Mouse (Mus musculus): ENCODE data around the gene Cfap61. TPM values are rescaled to one million over a fixed set of nuclear protein-coding genes. Genes with fewer than 3 reads are reported as not detected.
"Not testable (repeated sequence)": the region's sequence is repeated elsewhere in the genome, so short reads cannot be mapped to it uniquely, and the experiment has no call there.

Cfap61 gene
- total RNA-seq (2021) = not detected
- long read RNA-seq, experiment 1 = 0 reads
- long read RNA-seq, experiment 2 = 0 reads

DNA sequence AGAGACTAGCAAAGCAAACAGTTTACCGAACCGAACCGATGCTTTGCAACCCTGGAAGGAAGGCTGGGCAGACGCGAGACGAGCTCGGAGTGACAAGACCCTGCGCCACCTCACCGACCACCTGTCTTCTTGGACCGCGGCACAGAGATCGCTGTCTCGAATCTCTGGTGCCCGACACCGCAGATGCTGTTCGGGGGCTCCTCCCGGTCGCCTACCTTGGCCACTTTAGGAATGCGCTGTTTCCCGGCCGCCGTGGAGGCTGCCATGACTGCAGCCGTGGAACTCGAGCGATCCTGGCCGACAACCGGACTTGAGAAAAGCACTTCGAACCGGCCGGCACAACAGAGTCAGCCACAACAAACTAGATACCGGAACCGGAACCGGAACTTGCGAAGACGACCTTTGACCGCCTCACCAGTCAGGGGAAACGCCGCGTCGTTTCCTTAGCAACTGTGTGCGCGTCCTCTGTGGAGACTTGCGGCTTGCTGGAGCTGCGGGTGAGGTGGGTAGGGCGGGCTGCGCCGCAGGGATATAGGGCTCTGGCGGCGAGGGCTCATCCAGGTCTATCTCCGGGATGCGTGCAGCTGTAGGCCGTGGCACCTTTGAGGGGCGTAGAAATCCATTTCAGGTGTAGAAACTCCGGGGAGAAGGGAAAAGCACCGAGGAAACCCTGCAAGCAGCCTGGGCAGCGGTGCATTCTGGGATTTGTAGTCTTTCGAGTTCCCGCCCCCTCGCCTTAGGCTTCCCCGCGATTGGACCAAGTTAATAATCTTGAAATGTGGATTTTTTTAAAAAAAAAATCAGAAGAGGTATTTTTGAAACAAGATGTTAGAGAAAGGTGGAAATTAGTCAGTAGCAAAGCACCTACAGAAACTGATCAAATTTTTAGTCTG is at the start of gene Cfap61, which contains the start of gene Crnkl1:
Cfap61 (plus strand) TSS at position 446 of the 893 bp plus-strand sequence.
Crnkl1 (minus strand) TSS at position 676 of the 893 bp plus-strand sequence.
- DNase-seq (ENCODE audit: low spot score in 2 of 2) = peak; percentile 75 to 94

DNA sequence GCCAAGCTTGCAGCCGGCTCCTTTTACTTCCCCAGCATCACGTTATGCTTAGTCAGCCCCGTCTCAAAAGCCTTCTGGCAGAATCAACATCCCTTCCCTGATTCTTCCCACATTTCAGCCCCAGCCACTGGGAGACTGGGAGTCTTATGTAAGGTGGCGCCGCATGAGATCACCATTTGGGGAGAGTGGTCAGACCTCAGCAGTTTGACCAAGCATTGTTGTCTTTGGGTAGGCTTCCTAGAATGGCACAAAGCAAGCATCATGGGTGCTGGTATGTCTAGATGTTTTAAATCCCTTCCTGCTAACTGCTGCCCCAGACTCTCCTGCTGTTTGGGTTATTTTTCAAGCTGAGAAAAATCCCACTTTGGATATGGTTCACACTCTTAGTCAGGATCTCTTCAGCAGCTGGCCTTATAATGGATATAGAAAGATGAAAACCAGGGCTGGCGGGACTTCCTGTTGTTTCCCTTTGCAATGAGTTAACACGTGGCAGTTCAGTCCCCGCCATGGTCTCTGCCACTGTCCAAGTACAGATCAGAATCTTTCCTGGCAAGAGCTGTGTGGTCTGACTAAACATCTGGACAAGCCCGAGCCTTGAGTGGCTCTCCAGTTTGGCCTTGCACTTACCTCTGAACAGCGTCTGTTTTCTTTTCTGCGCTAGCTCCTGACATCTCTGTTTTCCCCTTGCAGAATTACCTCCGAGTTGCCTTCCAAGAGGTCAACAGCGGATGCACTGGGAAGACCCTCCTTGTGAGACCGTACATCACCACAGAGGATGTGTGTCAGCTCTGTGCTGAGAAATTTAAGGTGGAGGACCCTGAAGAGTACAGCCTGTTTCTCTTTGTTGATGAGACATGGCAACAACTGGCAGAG is 49.4 kb upstream of the Cfap61 start:
- peak in 1 of 2 experiments; percentile 61 for DNase-seq (ENCODE audit: low spot score in 2 of 2)

DNA sequence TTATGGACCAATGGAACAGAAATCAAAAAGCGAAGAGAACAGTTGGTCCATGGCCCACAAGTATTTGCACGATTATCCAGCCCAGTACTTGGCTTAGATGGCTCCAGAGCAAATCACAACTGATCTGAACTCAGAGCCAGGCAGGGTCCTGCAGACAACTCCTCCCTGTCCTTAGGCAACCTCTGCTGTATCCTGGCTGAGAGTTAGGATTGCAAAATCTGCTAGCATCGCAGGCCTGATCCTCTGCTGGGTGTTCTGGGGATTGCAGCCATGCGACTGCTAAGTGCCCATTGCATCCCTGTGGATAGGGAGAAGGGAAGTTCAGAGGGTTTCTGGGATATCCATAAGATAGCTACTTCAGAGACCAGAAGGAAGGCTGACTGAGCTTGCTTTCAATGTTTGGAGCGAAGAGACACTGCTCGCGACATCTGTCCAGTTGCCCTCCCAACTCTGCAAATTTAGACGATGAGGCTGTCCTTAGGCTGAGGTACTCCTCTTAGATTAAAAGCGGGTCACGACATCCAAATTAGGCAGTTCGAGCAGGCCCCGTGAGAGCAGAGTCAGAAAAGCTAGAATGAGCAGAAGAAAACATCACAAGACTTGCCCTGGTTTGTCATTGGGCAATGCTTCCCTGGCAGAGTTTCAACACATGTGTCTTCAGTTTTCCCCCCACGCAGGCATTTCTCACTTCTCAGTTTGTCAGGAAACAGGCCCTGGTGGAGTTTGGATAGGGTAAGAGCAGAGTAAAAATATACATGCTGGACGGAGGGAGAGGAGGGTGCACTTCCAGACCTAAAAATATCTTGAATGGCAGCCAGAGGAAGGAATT is 46.4 kb upstream of the Cfap61 start:
- DNase-seq (ENCODE audit: low spot score in 2 of 2) = peak in 1 of 2 experiments; percentile 56

DNA sequence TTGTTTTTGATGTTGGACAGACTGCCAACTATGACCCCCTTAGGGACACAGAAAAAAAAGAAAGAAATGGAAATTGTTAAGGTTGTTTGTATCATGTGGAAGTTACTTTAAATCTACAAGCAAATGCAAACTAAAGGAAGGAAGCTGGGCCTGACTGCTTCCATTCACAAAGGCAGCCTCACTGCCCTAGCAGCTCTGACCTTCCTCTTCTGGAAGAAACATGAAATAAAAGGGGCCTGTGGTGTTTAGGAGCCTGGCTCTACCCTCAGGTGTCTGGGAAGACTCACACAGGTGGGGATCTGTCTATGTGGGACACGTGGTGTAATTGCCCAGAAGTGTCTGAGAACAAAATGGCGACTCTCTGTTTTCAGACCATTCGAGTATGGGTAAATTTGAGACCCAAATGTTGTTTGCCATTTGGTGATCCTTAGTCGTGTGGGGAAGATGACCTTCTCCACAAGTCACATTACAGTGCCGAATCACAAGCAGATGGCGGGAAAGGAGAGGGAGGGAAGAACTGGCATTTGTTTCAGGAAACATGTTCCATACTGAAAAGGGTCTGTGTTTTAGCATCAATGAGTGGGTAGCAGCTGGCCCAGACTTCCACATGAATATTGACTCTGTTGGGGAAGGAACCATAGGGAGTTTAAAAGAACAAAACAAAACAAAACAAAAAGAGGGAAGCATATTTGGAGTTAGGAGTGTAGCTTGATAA is 45.7 kb upstream of the Cfap61 start:
- no peak for DNase-seq (ENCODE audit: low spot score in 2 of 2)

DNA sequence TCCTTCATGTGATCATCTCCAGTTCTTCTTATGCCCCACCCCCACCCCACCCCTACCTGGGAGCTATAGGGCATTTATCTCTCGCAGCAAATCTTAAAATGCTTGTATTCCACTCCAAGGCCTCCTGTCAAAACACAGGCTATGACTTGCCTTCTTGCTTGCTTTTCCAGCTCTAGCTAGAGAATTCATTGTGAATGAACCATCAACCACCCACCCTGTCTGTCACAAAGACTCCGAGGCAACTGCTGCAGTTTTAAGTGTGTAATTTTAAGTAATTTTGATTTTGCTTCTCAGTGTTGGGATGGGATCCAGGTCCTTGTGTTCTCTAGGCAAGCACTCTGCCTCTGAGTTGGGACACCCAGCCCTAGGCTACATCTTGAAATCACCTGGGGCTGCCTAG is 44.0 kb upstream of the Cfap61 start:
- no peak for DNase-seq (ENCODE audit: low spot score in 2 of 2)

DNA sequence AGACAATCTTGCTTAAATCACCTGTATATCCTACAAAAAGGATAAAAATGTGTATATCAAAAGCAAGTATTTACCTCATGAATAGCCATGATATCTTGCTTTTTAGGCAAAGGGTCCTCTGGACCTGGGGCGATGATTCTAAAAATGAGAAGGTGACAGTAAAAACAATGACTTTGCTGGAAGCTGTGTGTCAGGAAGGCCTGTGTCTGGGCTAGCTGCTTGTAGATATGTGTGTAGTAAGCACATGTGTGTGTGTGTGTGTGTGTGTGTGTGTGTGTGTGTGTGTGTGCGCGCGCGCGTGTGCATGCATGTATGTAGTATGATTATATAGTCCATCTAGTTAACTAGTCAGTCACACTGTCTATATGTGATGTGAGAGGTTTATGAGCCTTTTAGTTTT is 40.8 kb upstream of the Cfap61 start:
- DNase-seq (ENCODE audit: low spot score in 2 of 2) = no peak

DNA sequence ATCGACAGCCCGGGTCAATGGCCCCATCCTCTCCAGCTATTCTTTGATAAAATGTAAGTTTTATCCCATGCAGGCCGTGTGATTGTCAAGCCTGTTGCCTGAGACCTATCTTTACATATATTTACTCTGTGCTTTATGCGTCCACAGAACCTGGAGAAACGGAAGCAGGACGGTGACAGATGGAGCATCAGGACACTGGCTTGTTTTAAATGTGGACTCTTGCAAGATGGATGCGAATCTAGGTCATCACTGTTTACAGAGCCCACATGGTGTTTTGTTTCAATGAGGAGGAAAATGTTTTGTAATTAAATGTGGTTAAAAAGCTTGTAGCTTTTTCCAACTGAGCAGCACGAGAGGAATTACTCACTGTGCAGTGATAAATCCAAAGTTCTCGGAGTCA is 36.5 kb upstream of the Cfap61 start:
- DNase-seq (ENCODE audit: low spot score in 2 of 2) = no peak

DNA sequence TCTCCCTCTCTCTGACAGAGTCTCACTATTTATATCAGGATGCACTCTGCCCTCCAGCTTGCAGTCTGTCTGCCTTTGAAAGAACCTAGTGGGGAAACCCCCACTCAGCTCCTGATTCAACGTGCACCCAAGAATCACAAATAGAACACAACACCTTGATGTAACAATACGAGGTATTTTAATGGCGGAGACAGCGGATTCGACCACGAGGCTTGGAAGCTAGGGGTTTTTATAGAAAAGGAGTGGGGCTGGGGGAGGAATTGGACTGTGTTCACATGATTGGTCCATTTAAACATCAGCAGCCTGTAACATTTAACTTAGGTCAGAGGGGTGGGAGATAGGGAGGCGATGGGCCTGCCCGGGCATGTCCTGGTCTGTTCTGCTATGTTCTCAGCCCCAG is 34.3 kb upstream of the Cfap61 start:
- DNase-seq (ENCODE audit: low spot score in 2 of 2) = not testable (repeated sequence)

DNA sequence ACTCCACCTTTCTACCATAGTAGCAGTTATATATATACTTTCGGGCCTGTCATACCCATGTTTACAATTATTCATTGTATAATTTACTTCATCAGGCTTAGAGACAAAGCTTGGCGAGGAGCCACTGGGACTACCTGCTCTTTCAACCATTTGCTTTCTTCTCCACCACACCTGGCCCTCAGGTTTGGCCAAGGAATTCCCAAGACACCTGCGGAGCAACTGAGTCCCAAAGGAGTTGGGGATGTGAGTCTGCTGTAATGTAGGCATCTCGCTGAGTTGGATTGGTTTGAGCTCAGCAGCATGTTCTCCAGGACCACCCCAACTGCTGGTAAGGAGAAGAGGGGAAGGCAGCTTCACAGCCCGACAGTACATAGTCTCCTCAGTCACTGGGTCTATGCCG is 32.7 kb upstream of the Cfap61 start, which contains the start of gene Naa20:
Naa20 (plus strand) TSS at position 239 of the 400 bp plus-strand sequence.
- no peak for DNase-seq (ENCODE audit: low spot score in 2 of 2)

DNA sequence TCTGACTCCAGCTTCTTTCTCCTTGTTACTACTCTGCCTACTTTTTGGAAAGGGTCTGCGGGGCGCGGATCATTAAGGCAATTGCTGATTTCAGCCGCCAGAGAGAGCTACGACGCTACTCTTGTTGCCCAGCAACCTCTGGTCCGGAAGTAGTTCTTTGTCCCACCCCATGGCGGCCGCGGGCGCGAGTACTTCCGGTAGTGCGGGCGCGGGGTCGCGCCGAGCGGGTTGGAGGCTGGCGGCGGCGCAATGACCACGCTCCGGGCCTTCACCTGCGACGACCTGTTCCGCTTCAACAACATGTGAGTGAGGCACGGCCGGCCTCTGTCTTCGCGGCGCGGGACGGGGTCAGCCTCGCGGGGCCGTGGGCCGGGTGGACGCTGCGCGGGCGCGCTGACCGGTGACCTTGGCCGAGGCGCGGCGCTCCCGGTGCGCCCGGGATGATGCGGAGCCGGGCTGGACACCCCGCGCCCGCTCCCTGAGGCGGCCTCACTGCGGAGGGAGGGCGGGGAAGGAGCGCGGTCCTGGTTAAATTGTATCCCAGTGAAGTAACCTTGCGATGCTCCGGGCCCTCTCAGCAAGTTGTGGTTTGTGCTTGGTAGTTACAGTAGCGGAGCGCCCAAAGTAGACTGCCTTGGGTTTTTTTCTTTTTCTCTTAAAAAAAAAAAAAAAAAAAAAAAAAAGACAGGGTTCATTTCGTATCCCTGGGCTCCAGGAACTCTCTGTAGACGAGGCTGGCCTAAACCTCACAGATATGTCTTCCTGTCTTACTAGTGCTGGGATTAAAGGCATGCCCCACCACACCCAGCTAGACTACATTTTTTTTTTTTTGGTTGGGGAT is 31.3 kb upstream of the Cfap61 start:
- DNase-seq (ENCODE audit: low spot score in 2 of 2) = peak; percentile 76 to 90

DNA sequence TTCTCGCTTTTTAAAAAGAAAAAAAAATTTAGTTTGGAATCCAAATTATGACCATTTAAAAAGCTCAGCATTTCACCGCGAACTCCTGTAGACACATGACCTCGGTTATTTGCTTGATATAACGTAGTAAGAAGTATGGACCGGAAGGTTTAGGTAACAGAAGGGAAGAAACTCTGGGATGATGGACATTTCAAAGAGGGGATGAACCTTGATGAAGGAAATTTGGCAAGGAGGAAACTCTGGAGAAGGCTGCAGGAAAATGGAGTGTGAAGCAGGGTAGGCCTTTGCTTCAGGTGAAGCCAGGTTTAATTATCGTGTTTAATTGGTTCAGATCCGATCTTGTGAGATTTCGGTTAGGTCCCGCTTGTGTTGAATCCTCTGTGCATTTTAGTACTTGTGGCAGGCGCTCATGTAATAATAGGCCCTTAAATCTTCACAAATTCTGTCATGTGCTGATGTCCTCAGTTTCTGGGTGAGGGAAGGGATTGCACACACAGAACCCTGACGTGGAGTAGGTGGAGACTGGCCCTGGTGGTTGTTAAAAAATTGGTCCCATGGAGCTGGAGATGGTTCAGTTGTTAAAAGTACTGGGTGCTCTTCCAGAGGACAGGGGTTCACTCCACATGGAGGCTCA is 30.5 kb upstream of the Cfap61 start:
- no peak for DNase-seq (ENCODE audit: low spot score in 2 of 2)

DNA sequence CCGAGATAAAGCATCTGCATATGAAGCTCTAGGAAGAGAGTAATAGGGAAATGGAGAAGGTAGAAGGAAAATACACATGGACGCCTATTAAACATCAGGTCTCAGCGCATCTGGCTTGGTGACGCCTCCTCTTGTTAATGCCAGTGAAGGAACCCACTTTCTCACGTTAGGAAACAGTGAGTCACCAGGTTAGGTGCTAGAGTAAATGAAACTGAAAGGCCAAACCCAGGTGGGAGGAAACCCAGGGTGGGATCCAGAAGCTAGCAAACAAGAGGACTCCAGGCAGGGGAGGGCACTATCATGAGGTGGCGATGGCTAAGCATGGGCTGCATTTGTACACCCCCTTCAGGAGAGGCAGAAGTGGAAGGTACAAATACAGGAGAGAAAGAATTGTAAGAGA is 29.4 kb upstream of the Cfap61 start:
- no peak for DNase-seq (ENCODE audit: low spot score in 2 of 2)

DNA sequence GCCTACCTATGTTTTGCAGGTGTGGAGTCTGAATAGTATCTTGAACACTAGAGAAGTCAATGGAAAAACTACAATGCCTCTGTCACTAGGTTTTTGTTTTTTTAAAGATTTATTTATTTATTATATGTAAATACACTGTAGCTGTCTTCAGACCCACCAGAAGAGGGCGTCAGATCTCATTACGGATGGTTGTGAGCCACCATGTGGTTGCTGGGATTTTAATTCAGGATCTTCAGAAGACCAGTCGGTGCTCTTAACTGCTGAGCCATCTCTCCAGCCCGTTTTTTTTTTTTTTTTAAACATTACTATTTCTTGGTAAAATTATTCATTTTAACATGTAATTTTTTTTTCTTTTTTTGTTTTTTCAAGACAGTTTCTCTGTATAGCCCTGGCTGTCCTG is 28.7 kb upstream of the Cfap61 start:
- not testable (repeated sequence) for DNase-seq (ENCODE audit: low spot score in 2 of 2)

DNA sequence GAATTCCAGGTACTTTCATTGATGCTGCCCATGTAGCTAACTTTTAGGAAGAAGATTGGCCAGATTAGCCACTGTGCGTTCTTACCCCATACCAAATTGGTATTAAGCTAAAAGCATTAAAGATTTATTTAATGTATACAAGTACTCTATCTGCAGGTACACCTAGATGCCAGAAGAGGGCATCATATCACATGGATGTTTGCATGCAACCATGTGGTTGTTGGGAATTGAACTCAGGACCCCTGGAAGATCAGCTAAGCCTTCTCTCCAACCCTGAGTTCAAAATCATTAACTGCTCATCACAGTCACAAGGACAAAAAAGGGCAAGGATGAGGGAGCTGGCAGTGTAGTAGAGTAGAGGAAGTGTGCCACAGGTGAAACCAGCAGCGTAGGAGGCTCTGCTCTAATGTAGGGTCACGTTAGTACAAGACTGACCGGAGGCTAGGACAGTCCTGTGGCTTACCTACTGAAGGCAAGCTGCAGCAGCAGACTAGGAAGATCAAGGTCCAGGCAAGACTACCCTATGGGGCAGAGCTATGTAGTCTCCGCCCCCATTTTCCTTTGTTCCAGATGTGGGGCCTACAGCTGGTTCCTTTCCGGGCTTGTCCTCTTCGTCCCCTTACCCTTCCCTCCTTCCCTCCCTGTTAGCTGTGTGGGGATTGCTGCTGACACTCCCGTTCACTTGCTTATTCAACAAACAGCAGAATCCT is 13.5 kb upstream of the Cfap61 start:
- DNase-seq (ENCODE audit: low spot score in 2 of 2) = no peak

DNA sequence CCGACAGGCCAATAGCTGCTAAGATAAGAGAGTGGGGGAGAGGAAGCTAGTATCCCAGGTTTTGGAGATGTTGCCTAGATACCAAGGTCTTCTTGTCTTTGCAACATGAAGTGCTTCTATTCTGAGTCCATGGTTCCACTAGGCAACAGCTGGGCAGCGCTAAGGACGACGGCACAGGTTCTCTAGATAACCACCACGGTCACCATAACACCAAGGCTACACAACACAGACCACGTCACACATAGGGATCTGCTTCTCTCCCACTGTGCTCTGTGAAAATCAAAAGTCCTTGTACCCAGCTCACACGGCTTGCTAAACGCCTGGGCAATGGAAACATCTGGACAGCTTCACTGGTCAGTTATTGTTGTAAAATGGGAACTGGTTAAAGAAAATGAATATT is 2.4 kb downstream of the Cfap61 start:
- no peak for DNase-seq (ENCODE audit: low spot score in 2 of 2)

DNA sequence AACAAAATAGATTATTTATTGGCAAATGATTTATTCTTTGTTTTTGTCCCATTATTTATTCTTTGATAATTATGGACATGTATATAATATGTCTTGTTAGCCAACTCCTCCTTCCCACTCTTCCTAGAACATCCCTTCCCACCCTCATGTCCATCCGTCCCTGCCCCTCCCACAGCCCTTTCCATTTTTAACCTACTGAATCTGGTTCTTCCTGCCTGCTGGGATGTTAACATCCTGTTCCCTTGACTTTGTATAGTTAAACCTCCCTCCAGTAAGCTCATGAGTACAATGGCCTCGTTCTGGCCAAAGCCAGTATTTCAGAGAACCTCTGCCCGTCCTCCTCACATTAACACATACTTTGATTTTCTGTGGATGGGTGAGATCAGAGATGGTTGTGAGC is 6.8 kb downstream of the Cfap61 start:
- DNase-seq (ENCODE audit: low spot score in 2 of 2) = no peak

DNA sequence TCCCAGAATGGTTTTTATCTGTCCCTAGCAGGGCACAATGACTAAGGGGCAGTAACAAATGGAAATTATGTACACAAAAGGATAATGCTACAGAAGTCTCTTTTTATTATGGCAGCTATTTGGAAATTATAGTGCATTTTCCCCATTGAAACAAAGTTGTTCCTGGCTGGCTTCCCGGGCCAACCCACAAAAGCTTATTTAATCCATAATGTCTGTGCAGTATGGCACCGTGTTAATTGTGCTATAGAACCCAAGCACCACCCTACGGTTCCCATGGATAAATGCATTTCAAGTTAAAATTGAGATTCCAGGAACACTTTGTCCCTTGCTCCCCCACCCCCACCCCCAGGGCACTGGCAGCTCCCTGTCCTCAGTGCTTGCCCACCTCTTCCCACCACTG is 9.7 kb downstream of the Cfap61 start:
- DNase-seq (ENCODE audit: low spot score in 2 of 2) = no peak

DNA sequence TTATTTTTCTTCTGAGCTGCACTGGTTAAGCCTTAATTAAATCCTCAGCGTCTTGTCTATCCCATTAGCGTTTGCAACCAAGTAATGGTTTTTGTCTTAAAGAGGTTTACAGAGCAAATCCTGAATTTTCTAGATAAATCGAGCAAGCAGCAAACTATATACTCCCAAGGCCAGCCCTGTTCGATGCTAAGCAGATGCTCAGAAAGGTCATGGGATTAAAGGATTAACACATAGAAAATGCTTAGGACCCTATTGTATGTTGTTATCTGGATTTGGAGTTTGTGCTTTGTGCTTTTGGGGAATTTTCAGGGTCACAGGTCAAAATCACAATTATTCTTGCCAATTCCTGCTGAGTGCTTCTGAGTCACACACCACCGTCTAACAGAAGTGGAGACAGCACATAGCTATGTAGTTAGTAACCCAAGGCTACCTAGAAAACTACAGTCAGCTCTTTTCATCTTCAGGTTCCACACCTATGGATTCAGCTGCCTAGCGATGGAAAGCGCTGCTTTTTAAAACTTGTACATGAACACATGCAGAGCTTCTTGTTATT is 13.9 kb downstream of the Cfap61 start:
- DNase-seq (ENCODE audit: low spot score in 2 of 2) = no peak
